Mouse (Mus musculus): ENCODE results near the gene Zfp62. TPM values are rescaled to one million over a fixed set of nuclear protein-coding genes. Genes with fewer than 3 reads are reported as not detected.
"Not testable (repeated sequence)": the region's sequence is repeated elsewhere in the genome, so short reads cannot be mapped to it uniquely, and the experiment has no call there.

Zfp62 gene
- polyA plus RNA-seq, 1 experiment = 29.3 TPM

DNA sequence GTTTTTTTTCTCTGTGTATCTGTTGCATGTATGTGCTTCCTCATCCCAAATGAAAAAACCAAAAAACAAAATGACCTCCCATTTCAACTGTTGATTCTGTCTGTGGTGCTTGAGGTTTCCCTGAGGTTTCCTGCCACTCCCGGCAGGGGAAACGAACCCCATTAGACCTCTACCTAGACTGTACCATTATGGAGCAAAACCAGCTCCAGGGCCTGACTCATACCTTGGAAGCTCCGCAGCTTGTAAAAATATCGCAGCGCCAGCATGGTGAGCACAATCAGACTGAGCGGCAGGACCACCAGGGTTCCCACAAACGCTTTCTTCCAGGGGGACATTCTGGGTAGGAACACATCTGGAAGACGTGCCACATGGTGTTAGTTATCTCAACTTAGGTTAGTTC, 27.7 kb upstream of the Zfp62 start:
- Histone ChIP-seq H3K36me3 (ENCODE audit: control insufficient read depth, insufficient read depth, low read length, poor library complexity, severe bottlenecking) (no peaks in the 10 kb centered on the region), H3K4me1 (ENCODE audit: control insufficient read depth, insufficient read depth, low read length) (no peaks in the 10 kb centered on the region), H3K9ac (ENCODE audit: low read depth, poor library complexity, severe bottlenecking) (no peak overlapping the region), H3K27ac (ENCODE audit: insufficient read depth, low read length) (no peak overlapping the region), H3K27me3 (ENCODE audit: control insufficient read depth, insufficient read depth, low read length, poor library complexity, severe bottlenecking) (no peaks in the 10 kb centered on the region; the same call in 1 of the 2 replicates), H3K4me3 (ENCODE audit: low read depth, low read length) (no peak overlapping the region), H3K9me3 (replicated peaks; ENCODE audit: control insufficient read depth, insufficient read depth, low read length, poor library complexity, severe bottlenecking) (no peaks in the 10 kb centered on the region)
- TF ChIP-seq EP300 (IDR thresholded peaks at IDR 0.05; ENCODE audit: insufficient read depth, low read depth, low read length) (no peak), POLR2A (IDR thresholded peaks at IDR 0.05; ENCODE audit: insufficient read depth, low read length) (no peak), CTCF (IDR thresholded peaks at IDR 0.05; ENCODE audit: low read depth, low read length) (no peak)

DNA sequence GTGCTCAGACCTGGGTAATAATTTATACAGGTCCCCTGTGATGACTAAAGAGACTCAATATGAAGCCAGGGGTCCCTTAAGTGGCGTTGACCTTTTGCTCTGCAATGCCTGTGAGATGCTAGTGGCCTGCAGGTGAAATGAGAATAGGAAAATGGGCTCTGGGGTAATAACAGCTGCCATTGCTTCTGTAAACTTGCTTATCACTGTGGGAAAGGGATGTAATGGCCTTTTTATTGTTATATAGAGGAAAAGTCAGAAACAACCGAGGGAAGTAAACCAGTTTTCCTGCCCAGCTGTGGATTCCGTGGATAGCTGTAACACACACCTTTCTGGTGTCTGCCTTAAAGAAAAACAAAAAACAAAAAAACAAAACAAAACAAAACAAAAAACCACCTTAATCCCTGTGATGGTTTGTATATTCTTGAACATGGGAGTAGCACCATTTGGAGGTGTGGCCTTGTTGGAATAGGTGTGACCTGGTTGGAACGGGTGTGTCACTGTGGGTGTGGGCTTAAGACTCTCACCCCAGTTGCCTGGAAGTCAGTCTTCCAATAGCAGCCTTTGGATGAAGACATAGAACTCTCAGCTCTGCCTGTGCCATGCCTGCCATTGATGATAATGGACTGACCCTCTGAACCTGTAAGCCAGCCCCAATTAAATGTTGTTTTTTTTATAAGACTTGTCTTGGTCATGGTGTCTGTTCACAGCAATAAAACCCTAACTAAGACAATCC, 26.9 kb upstream of the Zfp62 start:
- not testable (repeated sequence) for H3K4me3 ChIP-seq (ENCODE audit: low read depth, low read length); H3K9ac ChIP-seq (ENCODE audit: low read depth, poor library complexity, severe bottlenecking); H3K9me3 ChIP-seq (replicated peaks; ENCODE audit: control insufficient read depth, insufficient read depth, low read length, poor library complexity, severe bottlenecking); H3K27ac ChIP-seq (ENCODE audit: insufficient read depth, low read length); H3K36me3 ChIP-seq (ENCODE audit: control insufficient read depth, insufficient read depth, low read length, poor library complexity, severe bottlenecking); H3K4me1 ChIP-seq (ENCODE audit: control insufficient read depth, insufficient read depth, low read length); H3K27me3 ChIP-seq (ENCODE audit: control insufficient read depth, insufficient read depth, low read length, poor library complexity, severe bottlenecking)

DNA sequence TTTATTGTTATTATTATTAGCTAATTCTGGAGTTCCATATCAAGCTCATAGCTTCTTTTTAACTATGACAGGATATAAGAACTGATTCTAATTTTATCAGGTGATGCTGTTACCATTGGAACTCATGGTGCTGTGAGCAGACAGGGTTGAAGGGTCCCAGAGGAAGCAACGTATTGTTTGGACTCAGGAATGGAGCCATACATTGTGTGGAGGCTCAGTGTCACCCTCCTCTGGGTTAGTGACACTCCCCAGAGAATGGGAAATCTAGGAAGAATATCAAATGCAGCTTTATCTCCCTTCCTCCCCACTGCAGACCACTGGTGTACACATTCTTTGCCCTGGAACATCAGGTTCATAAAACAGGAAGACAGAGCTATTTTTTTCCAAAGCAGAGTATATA, 19.9 kb upstream of the Zfp62 start:
- no peaks in the 10 kb centered on the region for H3K4me1 ChIP-seq (ENCODE audit: control insufficient read depth, insufficient read depth, low read length)
- no peaks in the 10 kb centered on the region for H3K9me3 ChIP-seq (replicated peaks; ENCODE audit: control insufficient read depth, insufficient read depth, low read length, poor library complexity, severe bottlenecking)
- TF ChIP-seq CTCF (IDR thresholded peaks at IDR 0.05; ENCODE audit: low read depth, low read length) (no peak), POLR2A (IDR thresholded peaks at IDR 0.05; ENCODE audit: insufficient read depth, low read length) (no peak), EP300 (IDR thresholded peaks at IDR 0.05; ENCODE audit: insufficient read depth, low read depth, low read length) (no peak)
- H3K4me3 ChIP-seq (ENCODE audit: low read depth, low read length) = no peak overlapping the region
- no peaks in the 10 kb centered on the region for H3K36me3 ChIP-seq (ENCODE audit: control insufficient read depth, insufficient read depth, low read length, poor library complexity, severe bottlenecking)
- H3K9ac ChIP-seq (ENCODE audit: low read depth, poor library complexity, severe bottlenecking) = no peak overlapping the region
- H3K27ac ChIP-seq (ENCODE audit: insufficient read depth, low read length) = no peak overlapping the region
- no peaks in the 10 kb centered on the region for H3K27me3 ChIP-seq (ENCODE audit: control insufficient read depth, insufficient read depth, low read length, poor library complexity, severe bottlenecking)

DNA sequence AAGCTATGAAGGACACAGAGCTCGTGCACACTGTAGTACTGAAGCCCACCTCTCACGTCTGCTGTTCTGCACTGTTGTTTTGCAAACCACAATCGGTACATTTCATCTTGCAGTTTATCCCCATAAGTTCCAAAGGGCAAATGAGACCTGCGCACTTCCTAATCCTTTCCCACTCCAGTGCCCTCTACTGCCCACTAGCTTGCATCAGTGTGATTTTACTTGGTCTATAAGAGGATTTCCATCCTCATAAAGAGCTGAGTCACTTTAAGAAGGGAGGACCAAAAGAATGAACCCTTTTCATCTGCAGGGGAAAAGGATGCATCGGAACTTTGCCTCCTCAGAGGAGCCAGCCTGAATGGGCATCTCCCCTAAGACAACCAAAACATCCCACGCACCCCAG, 16.6 kb upstream of the Zfp62 start:
- Histone ChIP-seq H3K27me3 (ENCODE audit: control insufficient read depth, insufficient read depth, low read length, poor library complexity, severe bottlenecking) (no peaks in the 10 kb centered on the region), H3K9ac (ENCODE audit: low read depth, poor library complexity, severe bottlenecking) (no peak overlapping the region), H3K9me3 (replicated peaks; ENCODE audit: control insufficient read depth, insufficient read depth, low read length, poor library complexity, severe bottlenecking) (no peaks in the 10 kb centered on the region), H3K4me3 (ENCODE audit: low read depth, low read length) (no peak overlapping the region), H3K4me1 (ENCODE audit: control insufficient read depth, insufficient read depth, low read length) (no peaks in the 10 kb centered on the region), H3K36me3 (ENCODE audit: control insufficient read depth, insufficient read depth, low read length, poor library complexity, severe bottlenecking) (no peaks in the 10 kb centered on the region), H3K27ac (ENCODE audit: insufficient read depth, low read length) (no peak overlapping the region)
- TF ChIP-seq EP300 (IDR thresholded peaks at IDR 0.05; ENCODE audit: insufficient read depth, low read depth, low read length) (no peak), CTCF (IDR thresholded peaks at IDR 0.05; ENCODE audit: low read depth, low read length) (no peak), POLR2A (IDR thresholded peaks at IDR 0.05; ENCODE audit: insufficient read depth, low read length) (no peak)

DNA sequence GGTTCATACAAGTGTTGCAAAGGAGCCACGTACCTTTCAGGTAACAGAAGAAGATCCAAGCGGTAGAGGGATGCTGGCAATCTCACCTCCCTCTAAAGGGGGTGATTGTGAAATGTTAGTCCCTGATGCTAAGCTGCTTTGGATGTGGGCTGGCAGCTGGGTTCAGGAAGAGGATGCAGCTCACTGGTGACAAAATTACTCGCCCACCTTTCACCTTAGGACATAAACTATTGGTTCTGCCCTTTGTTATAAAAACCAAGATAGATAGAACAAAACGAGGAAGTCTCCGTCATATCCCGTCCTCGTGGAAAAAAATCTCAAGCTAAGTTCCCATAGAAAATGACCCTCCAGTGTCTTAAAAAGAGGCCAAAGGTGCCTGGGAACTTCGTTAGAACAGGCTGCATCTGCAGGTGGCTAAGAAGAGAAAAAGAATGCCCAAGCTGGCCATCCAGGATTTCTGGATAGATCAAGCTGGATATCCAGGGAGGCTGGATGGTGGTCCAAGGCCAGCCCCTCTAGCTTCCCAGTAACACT, 16.1 kb upstream of the Zfp62 start, which contains the start of gene Btnl9:
Gene Btnl9 (minus strand): TSS at position 205 of the 534 bp plus-strand sequence.
- Histone ChIP-seq H3K4me1 (ENCODE audit: control insufficient read depth, insufficient read depth, low read length) (no peaks in the 10 kb centered on the region), H3K27me3 (ENCODE audit: control insufficient read depth, insufficient read depth, low read length, poor library complexity, severe bottlenecking) (no peaks in the 10 kb centered on the region), H3K9ac (ENCODE audit: low read depth, poor library complexity, severe bottlenecking) (no peak within 1 kb of the TSS), H3K4me3 (ENCODE audit: low read depth, low read length) (no peak within 1 kb of the TSS), H3K9me3 (replicated peaks; ENCODE audit: control insufficient read depth, insufficient read depth, low read length, poor library complexity, severe bottlenecking) (no peaks in the 10 kb centered on the region), H3K36me3 (ENCODE audit: control insufficient read depth, insufficient read depth, low read length, poor library complexity, severe bottlenecking) (no peaks in the 10 kb centered on the region), H3K27ac (ENCODE audit: insufficient read depth, low read length) (no peak within 1 kb of the TSS)
- TF ChIP-seq POLR2A (IDR thresholded peaks at IDR 0.05; ENCODE audit: insufficient read depth, low read length) = no peak
- no peak for TF ChIP-seq CTCF (IDR thresholded peaks at IDR 0.05; ENCODE audit: low read depth, low read length)
- no peak for TF ChIP-seq EP300 (IDR thresholded peaks at IDR 0.05; ENCODE audit: insufficient read depth, low read depth, low read length)

DNA sequence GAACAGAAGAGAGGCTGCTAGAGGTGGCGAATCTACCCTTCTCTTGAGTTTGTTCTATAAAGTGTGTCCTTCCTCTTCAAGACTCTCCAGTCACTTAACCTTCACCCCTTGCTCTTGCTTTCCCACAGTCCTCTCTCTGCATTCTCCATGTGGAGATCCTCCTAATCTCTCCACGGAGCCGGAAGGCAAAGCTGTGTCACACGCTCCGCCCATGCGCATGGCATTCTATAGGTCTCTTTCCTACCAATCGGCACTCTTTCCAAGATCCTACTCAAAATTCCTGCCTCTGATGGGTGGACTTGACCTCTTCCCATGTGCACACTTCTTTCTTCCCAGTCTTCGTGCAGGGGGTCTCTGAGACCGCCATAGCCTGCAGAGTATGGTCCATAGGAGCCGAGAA, 15.4 kb upstream of the Zfp62 start:
- no peak for TF ChIP-seq EP300 (IDR thresholded peaks at IDR 0.05; ENCODE audit: insufficient read depth, low read depth, low read length)
- TF ChIP-seq POLR2A (IDR thresholded peaks at IDR 0.05; ENCODE audit: insufficient read depth, low read length) = no peak
- TF ChIP-seq CTCF (IDR thresholded peaks at IDR 0.05; ENCODE audit: low read depth, low read length) = no peak
- H3K4me1 ChIP-seq (ENCODE audit: control insufficient read depth, insufficient read depth, low read length) = no peaks in the 10 kb centered on the region
- no peak overlapping the region for H3K27ac ChIP-seq (ENCODE audit: insufficient read depth, low read length)
- no peak overlapping the region for H3K4me3 ChIP-seq (ENCODE audit: low read depth, low read length)
- H3K36me3 ChIP-seq (ENCODE audit: control insufficient read depth, insufficient read depth, low read length, poor library complexity, severe bottlenecking) = no peaks in the 10 kb centered on the region
- H3K9ac ChIP-seq (ENCODE audit: low read depth, poor library complexity, severe bottlenecking) = no peak overlapping the region
- H3K9me3 ChIP-seq (replicated peaks; ENCODE audit: control insufficient read depth, insufficient read depth, low read length, poor library complexity, severe bottlenecking) = no peaks in the 10 kb centered on the region
- no peaks in the 10 kb centered on the region for H3K27me3 ChIP-seq (ENCODE audit: control insufficient read depth, insufficient read depth, low read length, poor library complexity, severe bottlenecking)
